Mouse (Mus musculus) intestine, embryonic 14.5 days (tissue): ENCODE measurements at regions not wholly inside any gene's neighbourhood (a gene's known extent, or its start where the extent isn't known, plus 50 kb on each side); places are given as distances from the start of the nearest gene placed in this dataset.
"Not testable (repeated sequence)": the region's sequence is repeated elsewhere in the genome, so short reads cannot be mapped to it uniquely, and the experiment has no call there.

ENCODE experiments used
- ATAC-seq: fragments of 200-750 bp; cut with Nextera tagmentation; replicated peaks from 2 replicates; pipeline ENCODE4 v1.8.0; 2017; ENCODE audit warnings: low read depth, moderate number of reproducible peaks, moderate TSS enrichment, moderate library complexity; ENCODE audit not compliant: low FRiP score, low TSS enrichment
- DNase-seq: peaks from one replicate; pipeline ENCODE4 v3.0.0-alpha.2; 2018; ENCODE audit warnings: low spot score
- H3K27ac ChIP-seq: fragments of 300-500 bp; sonication (generic); 2 replicates; pipeline ENCODE4 v1.5.1; 2014; ENCODE audit warnings: low read depth, mild to moderate bottlenecking, control low read depth
- H3K27me3 ChIP-seq: fragments of 300-500 bp; sonication (generic); replicated peaks from 2 replicates; pipeline ENCODE4 v1.6.1; 2014; ENCODE audit warnings: low read length, control low read depth; ENCODE audit not compliant: control insufficient read depth, insufficient read depth
- H3K36me3 ChIP-seq: fragments of 300-500 bp; sonication (generic); 2 replicates; pipeline ENCODE4 v1.6.1; 2014; ENCODE audit warnings: low read length, control low read depth; ENCODE audit not compliant: control insufficient read depth, insufficient read depth
- H3K4me1 ChIP-seq: fragments of 300-500 bp; sonication (generic); replicated peaks from 2 replicates; pipeline ENCODE4 v1.6.1; 2014; ENCODE audit warnings: low read length, control low read depth, mixed read lengths; ENCODE audit not compliant: control insufficient read depth, insufficient read depth
- H3K4me2 ChIP-seq: fragments of 300-500 bp; sonication (generic); 2 replicates; pipeline ENCODE4 v1.6.1; 2014; ENCODE audit warnings: low read length
- H3K4me3 ChIP-seq: fragments of 300-500 bp; sonication (generic); 2 replicates; pipeline ENCODE4 v1.5.1; 2014; ENCODE audit warnings: low read depth, low read length, control low read depth, mixed read lengths
- H3K9ac ChIP-seq: fragments of 300-500 bp; sonication (generic); 2 replicates; pipeline ENCODE4 v1.6.1; 2014; ENCODE audit warnings: mild to moderate bottlenecking, low read length
- H3K9me3 ChIP-seq: fragments of 300-500 bp; sonication (generic); 2 replicates; pipeline ENCODE4 v1.6.1; 2016; ENCODE audit warnings: low read length, control low read depth; ENCODE audit not compliant: control insufficient read depth
- WGBS: fragments of 180-500 bp; shearing (Covaris S2); extraction: QIAGEN DNeasy Blood & Tissue Kit; methylation state at CpG from one replicate; pipeline ENCODE4 v1.1.7; 2014; 5-methylcytosine and 5-hydroxymethylcytosine counted together

- 0 out of 2 replicates have a peak, but pooled peaks cover 6% of the 10 kb centered on the region for H3K4me1 ChIP-seq
- H3K27me3 ChIP-seq = no peaks in the 10 kb centered on the region
- H3K36me3 ChIP-seq = no peaks in the 10 kb centered on the region
- no peak overlapping the region for H3K27ac ChIP-seq
- no peak overlapping the region for H3K9ac ChIP-seq
- H3K4me3 ChIP-seq = no peak overlapping the region
- no peak for ATAC-seq
- no peaks in the 10 kb centered on the region for H3K9me3 ChIP-seq
- 42% methylated on average over 2 of the region's 2 CpGs for WGBS
- DNase-seq = no peak
- H3K4me2 ChIP-seq = no peak overlapping the region
These were observed 94.6 kb upstream of the Kcnmb2 start for GRCm38 (mm10) chr3:31807741-31808140.

GRCm38 (mm10) chr3:31809131-31809530, 93.2 kb upstream of the Kcnmb2 start:
- WGBS = 97% methylated on average over 13 of the region's 13 CpGs
- not testable (repeated sequence) for H3K9ac ChIP-seq, H3K4me1 ChIP-seq, H3K27ac ChIP-seq, H3K36me3 ChIP-seq, ATAC-seq, H3K4me3 ChIP-seq, H3K4me2 ChIP-seq, H3K9me3 ChIP-seq, DNase-seq, H3K27me3 ChIP-seq

- Histone ChIP-seq H3K4me2 (no peak overlapping the region), H3K27me3 (no peaks in the 10 kb centered on the region), H3K9ac (no peak overlapping the region), H3K9me3 (no peaks in the 10 kb centered on the region), H3K27ac (no peak overlapping the region), H3K36me3 (no peaks in the 10 kb centered on the region), H3K4me1 (0 out of 2 replicates have a peak, but pooled peaks cover 6% of the 10 kb centered on the region), H3K4me3 (no peak overlapping the region)
- no peak for ATAC-seq
- WGBS = 38% methylated on average over 4 of the region's 4 CpGs
- DNase-seq = no peak
These were observed 91.1 kb upstream of the Kcnmb2 start for GRCm38 (mm10) chr3:31811232-31811631.

- H3K4me1 ChIP-seq = no peaks in the 10 kb centered on the region
- H3K27ac ChIP-seq = no peak overlapping the region
- 55% methylated on average over 1 of the region's 1 CpGs for WGBS
- no peaks in the 10 kb centered on the region for H3K36me3 ChIP-seq
- no peaks in the 10 kb centered on the region for H3K27me3 ChIP-seq
- H3K4me2 ChIP-seq = no peak overlapping the region
- no peak for ATAC-seq
- H3K4me3 ChIP-seq = no peak overlapping the region
- H3K9me3 ChIP-seq = no peaks in the 10 kb centered on the region
- no peak for DNase-seq
- H3K9ac ChIP-seq = no peak overlapping the region
These were observed 70.4 kb upstream of the Kcnmb2 start for GRCm38 (mm10) chr3:31831913-31832312.

GRCm38 (mm10) chr3:31841253-31841652, 61.1 kb upstream of the Kcnmb2 start:
- no peaks in the 10 kb centered on the region for H3K4me1 ChIP-seq
- H3K9ac ChIP-seq = no peak overlapping the region
- WGBS = 86% methylated on average over 1 of the region's 1 CpGs
- H3K9me3 ChIP-seq = no peaks in the 10 kb centered on the region
- no peak for ATAC-seq
- H3K27me3 ChIP-seq = no peaks in the 10 kb centered on the region
- no peaks in the 10 kb centered on the region for H3K36me3 ChIP-seq
- no peak overlapping the region for H3K4me3 ChIP-seq
- no peak overlapping the region for H3K4me2 ChIP-seq
- no peak overlapping the region for H3K27ac ChIP-seq
- no peak for DNase-seq

- 80% methylated on average over 4 of the region's 4 CpGs for WGBS
- ATAC-seq (no peak), DNase-seq (no peak)
These were observed 55.2 kb upstream of the Kcnmb2 start for GRCm38 (mm10) chr3:31847087-31847486.

More at GRCm38 (mm10) chr3:31847087-31847486, 55.2 kb upstream of the Kcnmb2 start:
- Histone ChIP-seq H3K36me3 (no peaks in the 10 kb centered on the region), H3K9ac (no peak overlapping the region), H3K27me3 (no peaks in the 10 kb centered on the region), H3K27ac (no peak overlapping the region), H3K9me3 (no peaks in the 10 kb centered on the region), H3K4me1 (no peaks in the 10 kb centered on the region), H3K4me3 (no peak overlapping the region), H3K4me2 (no peak overlapping the region)
